Mouse (Mus musculus) adrenal gland, adult 18-20 months (tissue): Measurements from ENCODE around the gene Dppa3. TPM values are rescaled to one million over a fixed set of nuclear protein-coding genes. Genes with fewer than 3 reads are reported as not detected.

ENCODE experiments used
- DNase-seq, 2 experiments: peaks; one replicate each; pipeline ENCODE4 v3.0.0; 2021 to 2022; ENCODE audit warnings: low spot score in 2 of 2
- long read RNA-seq, 2 experiments: library from polyadenylated mRNA; stranded (forward); transcript quantifications; one replicate each; pipeline ENCODE4 v2.0.0; 2021
- total RNA-seq, 2 experiments: library from RNA; stranded (reverse); gene quantifications; 1 replicate in 1 of 2; 2 replicates in 1 of 2; pipeline ENCODE4 v1.2.3; 2021

The Dppa3 gene
- total RNA-seq = not detected
- long read RNA-seq, experiment 1 = 0 reads
- long read RNA-seq, experiment 2 = 0 reads

GRCm38 (mm10) chr6:122626110-122626509, at the start of gene Dppa3:
Gene Dppa3, plus strand, starts transcription at chr6:122626410.
- DNase-seq = no peak

GRCm38 (mm10) chr6:122577030-122577429, 49.2 kb upstream of the Dppa3 start:
- no peak for DNase-seq

GRCm38 (mm10) chr6:122579086-122579485, 47.1 kb upstream of the Dppa3 start:
- no peak for DNase-seq

- DNase-seq = no peak
Observed at GRCm38 (mm10) chr6:122591027-122591758, 35.0 kb upstream of the Dppa3 start.

- no peak for DNase-seq
Observed at GRCm38 (mm10) chr6:122592905-122593304, 33.3 kb upstream of the Dppa3 start.

GRCm38 (mm10) chr6:122595637-122596036, 30.6 kb upstream of the Dppa3 start:
- DNase-seq = peak in 1 of 2 experiments; percentile 10

GRCm38 (mm10) chr6:122596608-122597007, 29.6 kb upstream of the Dppa3 start:
- DNase-seq = no peak

- DNase-seq = no peak
Observed at GRCm38 (mm10) chr6:122598014-122598413, 28.2 kb upstream of the Dppa3 start.

- DNase-seq = no peak
Observed at GRCm38 (mm10) chr6:122598436-122598835, 27.8 kb upstream of the Dppa3 start.

GRCm38 (mm10) chr6:122599054-122599737, 27.0 kb upstream of the Dppa3 start:
- DNase-seq = no peak

GRCm38 (mm10) chr6:122600066-122600646, 26.1 kb upstream of the Dppa3 start:
- DNase-seq = no peak

GRCm38 (mm10) chr6:122601031-122601430, 25.2 kb upstream of the Dppa3 start:
- DNase-seq = no peak

GRCm38 (mm10) chr6:122601615-122602014, 24.6 kb upstream of the Dppa3 start:
- DNase-seq = no peak

GRCm38 (mm10) chr6:122602242-122602991, 23.8 kb upstream of the Dppa3 start, which contains the start of gene Apobec1:
Gene Apobec1, minus strand, starts transcription at chr6:122602444.
- DNase-seq = peak; percentile 68 to 69

- no peak for DNase-seq
Observed at GRCm38 (mm10) chr6:122602992-122603322, 23.3 kb upstream of the Dppa3 start.

- DNase-seq = no peak
Observed at GRCm38 (mm10) chr6:122604260-122604659, 21.9 kb upstream of the Dppa3 start.

GRCm38 (mm10) chr6:122605483-122605882, 20.7 kb upstream of the Dppa3 start:
- DNase-seq = no peak

GRCm38 (mm10) chr6:122606661-122607060, 19.5 kb upstream of the Dppa3 start:
- no peak for DNase-seq

- DNase-seq = no peak
Observed at GRCm38 (mm10) chr6:122607700-122608099, 18.5 kb upstream of the Dppa3 start.

- no peak for DNase-seq
Observed at GRCm38 (mm10) chr6:122608434-122609376, 17.5 kb upstream of the Dppa3 start.
